ENCODE assay signal across 8 mouse cellular contexts in the genomic region with DNA sequence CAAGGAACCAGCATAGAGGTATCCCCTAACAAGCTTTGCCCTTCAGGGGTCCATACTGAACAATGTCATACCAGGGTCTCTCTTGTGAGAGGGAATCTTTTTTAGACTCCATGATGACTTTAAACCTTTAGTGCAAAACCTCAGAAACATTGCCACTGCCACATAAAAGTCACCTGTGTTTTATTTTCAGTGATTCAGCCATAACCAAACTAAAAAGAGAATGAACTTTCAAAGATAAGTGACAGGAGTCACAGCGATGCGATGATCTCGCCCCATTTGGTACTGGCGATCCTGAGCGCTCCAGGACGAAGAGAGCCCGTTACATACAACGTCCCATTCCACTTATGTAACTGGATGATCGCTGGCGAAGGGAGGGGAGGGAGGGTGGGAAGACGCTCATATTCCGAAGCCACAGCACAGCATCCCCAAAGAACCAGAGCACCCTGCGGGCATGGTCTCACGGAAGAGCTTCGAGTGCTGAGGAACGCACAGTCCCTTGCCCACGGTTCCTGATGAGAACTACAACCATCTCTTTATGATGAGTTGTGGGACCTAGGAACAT. TPM values are rescaled to one million over a fixed set of nuclear protein-coding genes. Genes with fewer than 3 reads are reported as not detected.
DNase-seq lines count a peak whose midpoint lies in the region; ATAC-seq and TF ChIP-seq lines count a peak whose summit lies in the region.

No protein-coding gene starts in this region.

- H3K9me3 ChIP-seq in hindbrain, embryonic 14.5 days (ENCODE audit: control insufficient read depth, low read length), result no peaks in the 10 kb centered on the region

- peak overlapping the region; percentile 92 for H3ac ChIP-seq in C2C12 (ENCODE audit: control insufficient read depth, insufficient read length, low read depth)

- DNase-seq in gastrocnemius, postnatal 25 days, result peak; percentile 5
- no peak for DNase-seq in gastrocnemius, postnatal 36 days
- peak; percentile 4 for DNase-seq in c-Kit-positive CD71-positive TER-119-positive erythroid progenitor cells, embryonic 14.5 days (ENCODE audit: low spot score)
- no peak for DNase-seq in hindbrain, embryonic 14.5 days (ENCODE audit: low spot score)
- DNase-seq in lung, postnatal 14 days, result peak; percentile 0
- DNase-seq in spleen, postnatal 14 days (ENCODE audit: low spot score in 2 of 2), result no peak
- DNase-seq in T-cell, adult 2 months (ENCODE audit: low spot score), result no peak

- H3K4me1 ChIP-seq in hindbrain, embryonic 14.5 days (replicated peaks; ENCODE audit: control insufficient read depth, insufficient read depth, low read length), result peaks cover 16% of the 10 kb centered on the region

- H3K4me3 ChIP-seq in C2C12 (ENCODE audit: insufficient read depth, poor library complexity, severe bottlenecking), result peak overlapping the region; percentile 44
- peak overlapping the region; percentile 60 for H3K4me3 ChIP-seq in hindbrain, embryonic 14.5 days (replicated peaks; ENCODE audit: low read length)

- 22% methylated on average over 17 of the region's 17 CpGs for WGBS in hindbrain, embryonic 14.5 days

- H3K27ac ChIP-seq in hindbrain, embryonic 14.5 days, result peak overlapping the region; percentile 97

- intact Hi-C loops in gastrocnemius, postnatal 36 days (cut with DNase I), result no loop called here

- H3K27me3 ChIP-seq in C2C12 (ENCODE audit: control insufficient read depth, insufficient read depth, insufficient read length), result no peaks in the 10 kb centered on the region
- no peaks in the 10 kb centered on the region for H3K27me3 ChIP-seq in hindbrain, embryonic 14.5 days (ENCODE audit: control insufficient read depth, insufficient read depth, low read length)

- ATAC-seq in hindbrain, embryonic 14.5 days (ENCODE audit: low FRiP score), result peak; percentile 9; the same call in 1 of the 2 replicates

- H3K79me3 ChIP-seq in C2C12 (ENCODE audit: low read depth), result peaks cover 48% of the 10 kb centered on the region

- peak overlapping the region; percentile 76 for H3K9ac ChIP-seq in hindbrain, embryonic 14.5 days

- H3K4me2 ChIP-seq in hindbrain, embryonic 14.5 days (replicated peaks), result peak overlapping the region; percentile 62

- TF ChIP-seq CTCF in C2C12 (IDR thresholded peaks at IDR 0.05; ENCODE audit: control insufficient read depth, insufficient read depth, insufficient read length), result no peak

- H3K79me2 ChIP-seq in C2C12 (ENCODE audit: control insufficient read depth, insufficient read depth), result peaks cover 55% of the 10 kb centered on the region

- H3K36me3 ChIP-seq in C2C12 (ENCODE audit: control insufficient read depth, insufficient read depth), result no peaks in the 10 kb centered on the region
- H3K36me3 ChIP-seq in hindbrain, embryonic 14.5 days (replicated peaks; ENCODE audit: control insufficient read depth, insufficient read depth), result no peaks in the 10 kb centered on the region

TF ChIP-seq in C2C12, 6 proteins besides CTCF, POLR2A, EP300 and RAD21:
- no peak for TF ChIP-seq MAX (IDR thresholded peaks at IDR 0.05)
- no peak for TF ChIP-seq CEBPB (IDR thresholded peaks at IDR 0.05; ENCODE audit: low read depth)
- no peak for TF ChIP-seq MYOG (IDR thresholded peaks at IDR 0.05; ENCODE audit: control insufficient read depth, extremely low read depth, insufficient read length)
- no peak for TF ChIP-seq MYOD1 (IDR thresholded peaks at IDR 0.05; ENCODE audit: control insufficient read depth, insufficient read length, low read depth)
- TF ChIP-seq USF1 (IDR thresholded peaks at IDR 0.05; ENCODE audit: low read depth), result no peak
- TF ChIP-seq FOSL1 (IDR thresholded peaks at IDR 0.05; ENCODE audit: insufficient read depth, low read length, poor library complexity, severe bottlenecking), result no peak

RNA-seq across cellular contexts. Expression of gene Opn1mw, which starts 42.9 kb away (rescaled TPM):
- total RNA-seq in gastrocnemius, postnatal 25 days (2021), result not detected
- total RNA-seq in gastrocnemius, postnatal 36 days (2021), result not detected
- polyA plus RNA-seq in C2C12 (2012; fragmentation: generic; extraction: Trizol), result 0.07 TPM
- not detected in 2 replicates for polyA plus RNA-seq in hindbrain, embryonic 14.5 days (2014; fragmentation: Nextera tagmentation; extraction: Ambion mirVana)

RNA-seq across cellular contexts. Expression of gene Mecp2, which starts 50.8 kb away (rescaled TPM):
- 10 to 100 TPM; 21.1 to 23.1 TPM for total RNA-seq in gastrocnemius, postnatal 25 days (2021)
- total RNA-seq in gastrocnemius, postnatal 36 days (2021), result 10 to 100 TPM; 21.6 to 27.7 TPM
- 7.0 TPM for polyA plus RNA-seq in C2C12 (2012; fragmentation: generic; extraction: Trizol)
- polyA plus RNA-seq in hindbrain, embryonic 14.5 days (2014; fragmentation: Nextera tagmentation; extraction: Ambion mirVana), result 15.5 and 15.6 TPM in 2 replicates

Comparison
In these comparisons a context has a peak if more than half of its experiments do, and no peak if none do; other contexts are left out.
1. DNase-seq: peak in gastrocnemius, postnatal 25 days (single experiment), c-Kit-positive CD71-positive TER-119-positive erythroid progenitor cells, embryonic 14.5 days (single experiment) and lung, postnatal 14 days (single experiment); none in gastrocnemius, postnatal 36 days (0 of 2), hindbrain, embryonic 14.5 days (single experiment), spleen, postnatal 14 days (0 of 2) and T-cell, adult 2 months (single experiment).